Mouse (Mus musculus) cerebellum, adult 18-20 months (tissue): ENCODE measurements at regions not wholly inside any gene's neighbourhood (a gene's known extent, or its start where the extent isn't known, plus 50 kb on each side); places are given as distances from the start of the nearest gene placed in this dataset.

Experiments used
- DNase-seq, 2 experiments: peaks; one replicate each; pipeline ENCODE4 v3.0.0; 2021

DNA sequence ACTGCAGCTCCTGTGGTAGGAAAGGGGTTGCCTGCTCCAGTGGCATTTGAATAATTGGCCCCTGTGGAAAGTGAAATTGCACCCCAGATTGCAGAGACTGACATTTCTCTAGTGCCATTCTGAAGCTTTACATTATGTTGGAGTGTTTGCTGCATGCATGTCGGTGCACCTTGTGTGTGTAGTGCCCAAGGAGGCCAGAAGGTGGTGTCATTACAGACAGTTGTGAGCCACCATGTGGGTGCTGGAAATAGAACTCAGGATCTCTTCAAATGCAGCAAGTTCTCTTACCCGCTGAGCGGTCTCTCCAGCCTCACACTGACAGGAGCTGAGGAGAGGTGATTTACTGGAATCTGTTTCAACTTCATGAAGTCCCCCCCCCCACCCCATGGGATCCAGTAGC is 60.3 kb upstream of the Cdh4 start:
- no peak for DNase-seq

- no peak for DNase-seq
Observed at GRCm38 (mm10) chr2:179382594-179382993, 59.6 kb upstream of the Cdh4 start.

DNA sequence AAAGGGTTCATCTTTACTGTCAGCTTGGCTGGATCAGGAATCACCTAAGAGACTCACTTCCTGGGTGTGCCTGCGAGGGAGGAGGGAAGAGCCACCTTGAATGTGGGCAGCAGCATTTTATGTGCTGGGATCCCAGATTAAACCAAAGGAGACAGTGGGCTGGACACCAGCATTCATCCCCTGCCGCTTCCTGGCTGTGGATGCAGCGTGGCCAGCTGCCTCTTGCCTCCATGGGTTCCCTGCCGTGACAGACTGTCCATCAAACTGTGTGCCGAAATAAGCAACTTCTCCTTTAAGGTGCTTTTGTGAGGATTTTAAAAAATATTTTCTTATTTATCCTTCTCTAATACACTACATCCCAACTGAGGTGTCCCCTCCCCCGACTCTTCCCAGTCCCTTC is 55.4 kb upstream of the Cdh4 start:
- no peak for DNase-seq

- no peak for DNase-seq
Observed at GRCm38 (mm10) chr2:179390486-179390885, 51.7 kb upstream of the Cdh4 start.

GRCm38 (mm10) chr2:179390924-179391461 is 51.2 kb upstream of the Cdh4 start:
- no peak for DNase-seq
